Mouse (Mus musculus): Measurements from ENCODE around the gene Adamts14.
A peak's percentile ranks its signal among the peaks of the same experiment; 100 is the strongest.

Gene Adamts14

GRCm38 (mm10) chr10:61274532-61274931, 1.3 kb upstream of the Adamts14 start:
- DNase-seq = no peak

DNA sequence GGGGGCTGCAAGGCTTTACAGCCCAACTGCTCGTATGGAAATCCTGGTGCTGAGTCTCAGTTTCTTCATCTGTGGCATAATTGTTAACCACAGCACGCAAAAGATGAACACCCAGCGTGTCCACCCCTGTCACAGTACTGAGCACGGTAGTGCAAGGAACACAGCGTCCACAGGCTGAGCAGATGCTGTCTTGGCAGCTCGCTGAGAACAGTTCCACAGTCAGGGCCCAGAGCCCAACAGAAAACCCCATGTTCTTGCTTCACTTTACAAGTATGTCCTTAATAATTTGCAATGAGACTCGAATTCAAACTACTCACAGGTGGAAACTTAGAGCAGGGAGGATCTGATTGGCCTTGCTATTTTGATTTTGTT, 592 bp upstream of the Adamts14 start:
- peak; percentile 33 for DNase-seq

GRCm38 (mm10) chr10:61272631-61273030, 607 bp downstream of the Adamts14 start:
- DNase-seq = no peak

- peak; percentile 19 for DNase-seq
Observed at GRCm38 (mm10) chr10:61272089-61272626, 1.1 kb downstream of the Adamts14 start.

DNA sequence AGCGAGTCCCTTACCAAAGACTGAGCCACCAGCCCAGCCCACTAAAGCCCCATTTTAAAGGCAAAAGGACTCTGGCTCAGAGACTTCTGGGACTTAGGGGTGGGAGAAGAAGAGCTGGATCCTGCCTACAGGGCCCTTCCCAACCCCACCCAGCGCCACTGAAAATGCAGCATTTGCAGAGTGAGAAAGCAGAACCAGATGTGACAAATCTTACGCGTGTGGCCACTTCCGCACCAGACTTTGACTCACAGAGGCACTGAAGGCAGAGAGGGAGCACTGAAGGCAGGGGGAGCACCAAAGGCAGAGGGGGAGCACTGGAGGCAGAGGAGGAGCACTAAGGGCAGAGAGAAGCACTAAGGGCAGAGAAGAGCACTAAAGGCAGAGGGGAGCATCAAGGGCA, 5.9 kb downstream of the Adamts14 start:
- DNase-seq = no peak

DNA sequence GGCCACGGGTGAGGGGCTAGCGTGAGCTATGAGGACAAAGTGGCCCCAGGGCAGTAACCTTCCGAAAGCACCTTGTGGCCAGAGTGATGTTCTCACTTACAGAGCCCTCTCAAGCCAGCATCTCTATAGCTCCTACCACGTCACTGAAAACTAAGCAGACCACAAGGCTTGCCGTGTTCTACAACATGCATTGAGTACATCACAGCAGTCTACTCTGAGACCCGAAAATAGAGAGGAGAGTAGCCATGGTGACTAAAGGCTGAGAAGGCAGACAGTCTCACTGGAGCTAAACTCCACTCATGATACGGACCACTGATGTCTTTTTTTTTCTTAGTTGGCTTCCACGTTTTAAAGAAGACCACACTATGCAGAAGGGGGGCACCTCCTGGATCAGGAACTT, 9.6 kb downstream of the Adamts14 start:
- DNase-seq = no peak

- DNase-seq = no peak
Observed at GRCm38 (mm10) chr10:61261229-61262156, 11.7 kb downstream of the Adamts14 start.

DNA sequence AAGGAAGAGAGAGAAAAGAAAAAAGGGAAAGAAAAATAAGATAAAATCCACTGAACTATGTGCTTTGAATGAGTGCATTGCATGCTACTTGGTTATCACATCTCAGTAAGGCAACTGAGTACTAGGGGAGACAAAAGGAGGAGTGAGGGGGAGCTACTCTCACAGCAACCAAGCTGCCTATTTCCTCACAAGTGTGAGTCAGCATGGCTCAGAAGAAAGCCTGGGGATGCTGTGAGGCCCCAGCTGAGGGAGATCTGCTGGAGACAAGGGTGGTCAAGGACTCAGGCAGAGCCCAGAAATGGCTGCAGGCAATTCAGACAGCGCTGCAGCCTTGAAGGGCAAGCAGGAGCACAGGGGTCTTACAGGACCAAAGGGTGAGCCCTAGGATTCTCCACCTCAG, 15.1 kb downstream of the Adamts14 start:
- DNase-seq = no peak

DNA sequence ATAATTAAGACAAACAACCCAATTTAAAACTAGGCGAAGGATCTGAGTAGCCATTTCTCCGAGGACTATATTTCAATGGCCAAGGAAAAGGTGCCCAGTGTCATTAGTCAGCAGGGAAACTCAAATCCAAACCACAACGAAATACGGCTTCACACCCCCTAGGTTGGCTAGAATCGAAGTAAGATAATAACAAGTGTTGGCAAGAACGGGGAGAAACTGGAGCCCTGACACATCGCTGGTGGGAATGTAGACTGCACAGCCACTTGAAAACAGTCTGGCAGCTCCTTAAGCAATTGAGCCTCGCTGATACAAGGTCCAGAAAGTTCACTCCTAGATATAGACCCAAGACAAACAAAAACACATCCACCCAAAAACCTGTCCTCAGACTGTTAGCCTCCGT, 16.6 kb downstream of the Adamts14 start:
- DNase-seq = no peak

GRCm38 (mm10) chr10:61255190-61255589, 18.0 kb downstream of the Adamts14 start:
- no peak for DNase-seq

- DNase-seq = peak; percentile 33
Observed at GRCm38 (mm10) chr10:61254761-61255160, 18.5 kb downstream of the Adamts14 start.

DNA sequence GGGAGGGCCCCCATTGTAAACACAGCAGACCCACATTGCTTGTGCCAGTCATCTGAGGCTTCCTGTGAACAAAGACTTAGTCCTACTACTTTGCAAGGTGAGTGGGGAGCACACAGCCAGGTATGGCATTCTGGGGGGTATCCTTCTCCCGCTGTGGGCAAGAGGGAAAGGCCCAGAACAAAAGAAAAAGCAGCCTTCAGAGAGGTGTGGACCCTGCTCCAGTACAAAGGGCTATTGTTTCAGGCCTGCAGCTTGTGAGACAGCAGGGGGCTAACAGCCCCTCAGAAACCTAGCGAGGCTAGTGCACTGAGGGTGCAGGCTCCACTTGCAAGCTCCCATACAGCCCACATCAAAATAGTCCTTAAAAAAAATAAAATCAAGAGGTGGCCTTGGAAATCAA, 23.3 kb downstream of the Adamts14 start:
- DNase-seq = no peak

DNA sequence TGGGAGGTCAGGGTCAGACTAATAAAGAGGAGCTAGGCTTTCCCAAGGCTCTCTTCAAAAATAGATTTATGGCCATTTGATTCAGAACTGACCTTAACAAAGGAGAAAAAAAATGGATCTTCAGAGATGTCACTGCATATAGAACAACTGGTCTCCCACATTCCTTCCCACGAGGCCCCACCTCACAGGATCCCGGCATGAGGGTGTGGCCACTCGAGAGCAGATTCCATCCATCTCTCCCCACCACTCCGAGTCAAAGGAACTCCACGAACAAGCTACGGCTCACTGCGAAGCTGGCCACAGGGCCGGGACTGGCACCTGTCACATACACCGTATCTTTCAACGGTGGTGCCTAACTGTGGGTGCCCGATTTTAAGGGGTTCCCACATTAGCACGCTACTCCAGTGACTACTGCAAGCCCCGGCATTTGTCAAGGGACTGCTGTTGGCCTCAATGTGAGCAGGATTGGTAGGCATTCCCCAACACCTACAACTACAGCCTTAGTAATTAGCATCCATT, 24.6 kb downstream of the Adamts14 start:
- DNase-seq = no peak

GRCm38 (mm10) chr10:61246288-61246687, 26.9 kb downstream of the Adamts14 start:
- DNase-seq = no peak

- DNase-seq = no peak
Observed at GRCm38 (mm10) chr10:61241961-61242421, 31.2 kb downstream of the Adamts14 start.

DNA sequence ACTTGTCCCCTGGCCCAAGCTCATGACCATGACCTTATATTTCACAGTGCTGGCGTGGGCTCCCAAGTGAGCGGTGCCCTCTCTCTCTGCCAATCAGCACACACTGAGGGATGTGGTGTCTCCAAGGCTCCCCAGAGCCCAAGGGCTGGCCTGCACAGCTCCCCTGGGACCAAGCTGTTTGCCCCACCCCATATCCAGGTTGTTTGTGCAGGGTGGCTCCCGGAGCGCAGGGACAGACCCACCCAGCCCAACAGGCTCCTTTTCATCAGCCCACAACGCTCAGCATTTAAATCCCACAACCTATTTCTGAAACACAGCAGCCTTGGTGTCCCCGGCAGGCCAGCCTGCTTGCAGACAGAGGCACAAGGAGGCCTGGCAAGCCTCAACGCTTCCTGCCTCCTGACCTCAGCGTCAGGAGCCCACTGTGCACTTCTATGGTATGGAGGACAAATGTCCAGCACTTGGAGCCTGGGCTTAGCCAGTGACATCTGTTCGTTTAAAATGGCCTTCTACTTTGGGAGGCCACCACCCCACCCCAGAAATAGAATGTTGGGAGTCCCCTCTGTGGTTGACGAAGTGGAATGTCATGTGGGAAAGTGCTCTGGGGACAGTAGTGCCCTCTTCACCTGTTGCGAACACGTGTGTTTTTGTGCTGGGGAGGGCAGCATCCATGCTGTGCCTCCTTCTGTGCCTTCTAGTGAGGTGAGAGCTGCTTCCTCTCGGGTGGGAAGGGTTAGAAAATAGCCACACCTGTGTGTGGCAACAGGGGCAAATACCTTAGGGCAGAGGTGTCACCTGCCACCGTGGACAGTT, 32.9 kb downstream of the Adamts14 start:
- DNase-seq = no peak

- DNase-seq = no peak
Observed at GRCm38 (mm10) chr10:61237391-61237785, 35.9 kb downstream of the Adamts14 start.

- DNase-seq = no peak
Observed at GRCm38 (mm10) chr10:61236683-61237390, 36.4 kb downstream of the Adamts14 start.

DNA sequence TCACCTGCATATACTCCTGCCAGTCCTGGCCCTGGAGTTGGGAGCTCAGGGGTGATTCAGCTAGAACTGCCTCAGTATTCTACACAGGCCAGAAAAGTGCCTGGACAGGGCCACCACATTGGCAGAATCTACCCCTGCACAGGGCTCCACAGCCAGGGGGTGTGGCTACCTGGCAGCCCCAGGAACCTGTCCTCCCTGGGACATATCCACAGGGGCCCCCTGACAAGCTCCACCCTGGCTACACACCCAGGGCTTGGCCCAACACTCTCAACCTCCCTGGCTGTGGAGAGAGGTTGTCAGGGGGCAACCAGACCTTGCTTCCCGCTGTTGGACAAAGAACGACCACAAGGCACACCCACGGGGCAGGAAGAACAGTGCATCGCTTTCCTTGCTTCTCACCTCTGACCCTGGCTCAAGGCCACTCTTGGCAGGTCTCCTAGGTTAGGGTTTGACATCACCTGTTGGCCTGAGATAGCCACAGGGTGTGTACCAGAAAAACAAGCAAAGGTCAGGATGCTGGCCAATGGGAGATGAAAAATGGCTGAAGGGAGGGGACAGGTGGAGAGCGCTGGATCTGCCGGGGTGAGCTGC, 37.5 kb downstream of the Adamts14 start:
- DNase-seq = no peak

- no peak for DNase-seq
Observed at GRCm38 (mm10) chr10:61234319-61234718, 38.9 kb downstream of the Adamts14 start.

- no peak for DNase-seq
Observed at GRCm38 (mm10) chr10:61232858-61233567, 40.2 kb downstream of the Adamts14 start.

DNA sequence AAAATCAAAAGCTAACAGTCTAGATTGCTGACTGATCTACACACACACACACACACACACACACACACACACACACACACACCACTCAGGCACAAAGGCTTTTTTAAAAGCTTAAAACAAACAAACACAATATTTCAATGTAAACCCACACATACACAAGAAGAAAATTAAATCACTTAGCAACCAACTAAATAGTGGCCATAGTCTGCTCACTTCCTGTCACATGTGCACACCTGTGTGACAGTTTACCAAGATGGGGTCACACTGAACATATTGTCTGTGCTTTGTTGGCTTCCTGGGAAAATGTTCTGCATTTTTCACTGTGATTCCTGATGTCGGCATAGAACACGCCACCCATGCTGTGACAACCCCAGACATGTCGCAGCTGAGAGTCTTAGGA, 41.5 kb downstream of the Adamts14 start:
- no peak for DNase-seq
